20 mouse cellular contexts compared by ENCODE assay signal in genomic region chr11:121407366-121408155, GRCm38 (mm10). TPM values are rescaled to one million over a fixed set of nuclear protein-coding genes. Genes with fewer than 3 reads are reported as not detected.
DNase-seq lines count a peak whose midpoint lies in the region; TF ChIP-seq lines count a peak whose summit lies in the region.
"Had no signal": no experiment of that assay in that cellular context is flagged by ENCODE, and none has a peak within 500 bp of the region (broad histone marks: within the 10 kb centered on the region; RNA-seq: fewer than 3 reads in every experiment).

No protein-coding gene starts in this region.

- no peak for TF ChIP-seq CTCF in left cerebral cortex, adult 2 months (IDR thresholded peaks at IDR 0.05)

- H3K4me2 ChIP-seq in myocyte (ENCODE audit: low read depth): peak overlapping the region; percentile 52
- H3K4me2 ChIP-seq: forebrain, embryonic 12.5 days; limb, embryonic 13.5 days; midbrain, embryonic 13.5 days had no signal

- H3ac ChIP-seq in myocyte (ENCODE audit: control insufficient read depth, insufficient read length): no peak overlapping the region

- intact Hi-C loops in left cerebral cortex, adult 2 months (cut with DNase I): loop anchor here (1.0 kb wide), 1 partner anchor 19 kb away; the partner anchor contains the start of gene Rab40b
- intact Hi-C loops in left cerebral cortex, postnatal 4 days (cut with DNase I): no loop called here

- H3K79me2 ChIP-seq in myocyte (ENCODE audit: control insufficient read depth, insufficient read depth): no peaks in the 10 kb centered on the region

- no peaks in the 10 kb centered on the region for H3K27me3 ChIP-seq in myocyte (ENCODE audit: control insufficient read depth, insufficient read depth, insufficient read length)
- H3K27me3 ChIP-seq: limb, embryonic 13.5 days; midbrain, embryonic 13.5 days had no signal

- H3K27ac ChIP-seq in left cerebral cortex, adult 2 months: peak overlapping the region; percentile 81
- H3K27ac ChIP-seq: forebrain, embryonic 12.5 days; limb, embryonic 13.5 days; liver, embryonic 14.5 days; midbrain, embryonic 13.5 days; stomach, postnatal 0 days had no signal

- no peak for TF ChIP-seq POLR2A in myocyte (IDR thresholded peaks at IDR 0.05; ENCODE audit: insufficient read length, low read depth)

- no peak overlapping the region for H3K4me3 ChIP-seq in left cerebral cortex, adult 2 months
- H3K4me3 ChIP-seq in myocyte: no peak overlapping the region
- H3K4me3 ChIP-seq: forebrain, embryonic 12.5 days; limb, embryonic 13.5 days; midbrain, embryonic 13.5 days had no signal

- no peaks in the 10 kb centered on the region for H3K36me3 ChIP-seq in myocyte (ENCODE audit: control insufficient read depth, insufficient read depth)
- H3K36me3 ChIP-seq: forebrain, embryonic 12.5 days; limb, embryonic 13.5 days; midbrain, embryonic 13.5 days had no signal

- DNase-seq in frontal cortex, postnatal 36 days (ENCODE audit: low spot score in 2 of 2): peak; percentile 25 to 70
- DNase-seq in frontal cortex, postnatal 14 days (ENCODE audit: low spot score in 2 of 2): no peak
- peak in 1 of 2 experiments; percentile 28 for DNase-seq in left cerebral cortex, adult 2 months (ENCODE audit: extremely low spot score in 1 of 2, low spot score in 2 of 2)
- DNase-seq in left cerebral cortex, postnatal 4 days: no peak
- DNase-seq in lung, postnatal 4 days: no peak
- DNase-seq in adrenal gland, adult 18-20 months (ENCODE audit: low spot score in 2 of 2): no peak
- DNase-seq: B cell, adult 2 months; cerebellum, adult 9-11 months; embryo, embryonic 11 days; kidney, adult 8-10 months; kidney, postnatal 4 days; retina, postnatal 1 day; thymus, postnatal 36 days had no signal

TF ChIP-seq in myocyte, 11 proteins besides CTCF, POLR2A, EP300 and RAD21:
- peak; percentile 23 to 72 (median 49) for TF ChIP-seq MYOD1 (IDR thresholded peaks at IDR 0.05; ENCODE audit: control insufficient read depth in 1 of 3, insufficient read length in 2 of 3, low read depth in 2 of 3)
- peak; percentile 80 for TF ChIP-seq TCF12 (IDR thresholded peaks at IDR 0.05; ENCODE audit: insufficient read depth, poor library complexity, severe bottlenecking)
- TF ChIP-seq CEBPB (IDR thresholded peaks at IDR 0.05; ENCODE audit: insufficient read depth, poor library complexity, severe bottlenecking): 0 out of 2 replicates have a peak, but pooled peaks have one; percentile 2
- peak; percentile 4 for TF ChIP-seq USF1 (IDR thresholded peaks at IDR 0.05; ENCODE audit: low read depth)
- peak in 2 of 3 experiments; percentile 21 to 79 for TF ChIP-seq MYOG (IDR thresholded peaks at IDR 0.05; ENCODE audit: control insufficient read depth in 1 of 3, insufficient read depth in 1 of 3, insufficient read length in 2 of 3, low read depth in 2 of 3)
- no peak for TF ChIP-seq POLR2AphosphoS2 (IDR thresholded peaks at IDR 0.05; ENCODE audit: insufficient read length, low read depth)
- TF ChIP-seq E2F4 (IDR thresholded peaks at IDR 0.05; ENCODE audit: insufficient read depth): no peak

RNA-seq across cellular contexts. Expression of gene Fn3krp, which starts 13.6 kb away (rescaled TPM):
- total RNA-seq in left cerebral cortex, adult 2 months (2021): 10 to 100 TPM; 46.2 to 49.0 TPM
- total RNA-seq in left cerebral cortex, postnatal 4 days (2021): 10 to 100 TPM; 17.9 to 18.1 TPM
- polyA plus RNA-seq in myocyte (2012; fragmentation: generic; extraction: Trizol): 5.7 TPM
- total RNA-seq in adrenal gland, adult 18-20 months (2021): 10 to 100 TPM; 17.3 to 21.8 TPM

RNA-seq across cellular contexts. Expression of gene Rab40b, which starts 19.5 kb away (rescaled TPM):
- 10 to 100 TPM; 43.5 to 53.4 TPM for total RNA-seq in left cerebral cortex, adult 2 months (2021)
- 10 to 100 TPM; 13.6 to 16.4 TPM for total RNA-seq in left cerebral cortex, postnatal 4 days (2021)
- polyA plus RNA-seq in myocyte (2012; fragmentation: generic; extraction: Trizol): 13.5 TPM
- 1 to 10 TPM; 5.4 to 6.0 TPM for total RNA-seq in adrenal gland, adult 18-20 months (2021)
- total RNA-seq: neutrophil, adult 5-6 weeks had no signal

RNA-seq across cellular contexts. Expression of gene Fn3k, which starts 27.2 kb away (rescaled TPM):
- 10 to 100 TPM; 56.4 to 57.1 TPM for total RNA-seq in left cerebral cortex, adult 2 months (2021)
- total RNA-seq in left cerebral cortex, postnatal 4 days (2021): 1 to 10 TPM; 4.9 to 5.7 TPM
- 28.9 TPM for polyA plus RNA-seq in myocyte (2012; fragmentation: generic; extraction: Trizol)
- total RNA-seq in adrenal gland, adult 18-20 months (2021): 10 to 100 TPM in 1 of 2 experiments, 1 to 10 TPM in 1; 9.5 to 15.8 TPM
- total RNA-seq: neutrophil, adult 5-6 weeks had no signal

RNA-seq across cellular contexts. Expression of gene Tbcd, which starts 44.2 kb away (rescaled TPM):
- 10 to 100 TPM; 34.7 to 37.1 TPM for total RNA-seq in left cerebral cortex, adult 2 months (2021)
- 10 to 100 TPM; 68.4 to 75.2 TPM for total RNA-seq in left cerebral cortex, postnatal 4 days (2021)
- polyA plus RNA-seq in myocyte (2012; fragmentation: generic; extraction: Trizol): 111 TPM
- total RNA-seq in adrenal gland, adult 18-20 months (2021): 10 to 100 TPM; 27.9 to 36.7 TPM

RNA-seq across cellular contexts. Expression of gene Wdr45b, which starts 53.3 kb away (rescaled TPM):
- 10 to 100 TPM; 62.1 to 70.9 TPM for total RNA-seq in left cerebral cortex, adult 2 months (2021)
- total RNA-seq in left cerebral cortex, postnatal 4 days (2021): 10 to 100 TPM; 57.3 to 64.8 TPM
- polyA plus RNA-seq in myocyte (2012; fragmentation: generic; extraction: Trizol): 66.4 TPM
- total RNA-seq in adrenal gland, adult 18-20 months (2021): 10 to 100 TPM; 58.3 to 60.6 TPM

Comparison
In these comparisons a context has a peak if more than half of its experiments do, and no peak if none do; other contexts are left out.
1. DNase-seq: peak in frontal cortex, postnatal 36 days (2 of 2); none in frontal cortex, postnatal 14 days (0 of 2), left cerebral cortex, postnatal 4 days (single experiment), lung, postnatal 4 days (0 of 2) and adrenal gland, adult 18-20 months (0 of 2).